ENCODE assay signal across 8 mouse cellular contexts in genomic region chr3:58576137-58577066, GRCm38 (mm10). TPM values are rescaled to one million over a fixed set of nuclear protein-coding genes. Genes with fewer than 3 reads are reported as not detected.
DNase-seq lines count a peak whose midpoint lies in the region; ATAC-seq and TF ChIP-seq lines count a peak whose summit lies in the region.

TSS of gene Selenot (plus strand) at chr3:58576636.

- peak within 1 kb of the TSS; percentile 92 for H3K4me3 ChIP-seq in bone marrow macrophage, adult 2 months (ENCODE audit: insufficient read depth, low read length)
- peak within 1 kb of the TSS; percentile 95 for H3K4me3 ChIP-seq in embryonic fibroblast, embryonic 13.5 days (ENCODE audit: insufficient read depth, low read length)
- H3K4me3 ChIP-seq in heart, embryonic 10.5 days: peak within 1 kb of the TSS; percentile 88
- peak within 1 kb of the TSS; percentile 92 for H3K4me3 ChIP-seq in kidney, embryonic 15.5 days (replicated peaks)

- no peaks in the 10 kb centered on the region for H3K9me3 ChIP-seq in heart, embryonic 10.5 days
- H3K9me3 ChIP-seq in kidney, embryonic 15.5 days (replicated peaks): no peaks in the 10 kb centered on the region

- 2% methylated on average over 59 of the region's 59 CpGs for WGBS in heart, embryonic 10.5 days
- 2% methylated on average over 55 of the region's 59 CpGs for WGBS in kidney, embryonic 15.5 days

- peak; percentile 96 for TF ChIP-seq POLR2A in bone marrow macrophage, adult 2 months (IDR thresholded peaks at IDR 0.05; ENCODE audit: borderline replicate concordance, low read depth, low read length)
- peak; percentile 99 for TF ChIP-seq POLR2A in embryonic fibroblast, embryonic 13.5 days (IDR thresholded peaks at IDR 0.05; ENCODE audit: low read depth, low read length)

- H3K4me1 ChIP-seq in bone marrow macrophage, adult 2 months (ENCODE audit: control insufficient read depth, insufficient read depth, low read length): peaks cover 4% of the 10 kb centered on the region
- H3K4me1 ChIP-seq in embryonic fibroblast, embryonic 13.5 days (ENCODE audit: control insufficient read depth, insufficient read depth, low read length): peaks cover 4% of the 10 kb centered on the region; the same call in 1 of the 2 replicates
- no peaks in the 10 kb centered on the region for H3K4me1 ChIP-seq in heart, embryonic 10.5 days
- 0 out of 2 replicates have a peak, but pooled peaks cover 7% of the 10 kb centered on the region for H3K4me1 ChIP-seq in kidney, embryonic 15.5 days

- peak within 1 kb of the TSS; percentile 91 for H3K27ac ChIP-seq in bone marrow macrophage, adult 2 months (ENCODE audit: insufficient read depth, low read depth, low read length)
- H3K27ac ChIP-seq in embryonic fibroblast, embryonic 13.5 days (ENCODE audit: insufficient read depth, low read length): peak within 1 kb of the TSS; percentile 79
- peak within 1 kb of the TSS; percentile 98 for H3K27ac ChIP-seq in heart, embryonic 10.5 days
- H3K27ac ChIP-seq in kidney, embryonic 15.5 days: peak within 1 kb of the TSS; percentile 100

- H3K27me3 ChIP-seq in heart, embryonic 10.5 days (ENCODE audit: insufficient read depth, poor library complexity, severe bottlenecking): no peaks in the 10 kb centered on the region
- H3K27me3 ChIP-seq in kidney, embryonic 15.5 days: no peaks in the 10 kb centered on the region

- TF ChIP-seq CTCF in bone marrow macrophage, adult 2 months (IDR thresholded peaks at IDR 0.05; ENCODE audit: low read depth, low read length): no peak
- no peak for TF ChIP-seq CTCF in embryonic fibroblast, embryonic 13.5 days (IDR thresholded peaks at IDR 0.05; ENCODE audit: borderline replicate concordance, insufficient read depth, low read length)

- peak; percentile 97 for ATAC-seq in kidney, embryonic 15.5 days (replicated peaks; ENCODE audit: low FRiP score)
- peak; percentile 90 for ATAC-seq in monocyte, adult 5-6 weeks (replicated peaks; ENCODE audit: insufficient number of reproducible peaks, low FRiP score, low TSS enrichment, poor library complexity, severe bottlenecking)

- peaks cover 17% of the 10 kb centered on the region for H3K36me3 ChIP-seq in heart, embryonic 10.5 days
- H3K36me3 ChIP-seq in kidney, embryonic 15.5 days: peaks cover 19% of the 10 kb centered on the region

- peak; percentile 97 for DNase-seq in A20 (ENCODE audit: low read depth, low spot score)
- DNase-seq in heart, embryonic 10.5 days (ENCODE audit: low spot score): peak; percentile 96
- DNase-seq in liver: peak; percentile 97
- DNase-seq in spleen, postnatal 4 days (ENCODE audit: low spot score in 2 of 2): peak; percentile 96 to 99

- peak within 1 kb of the TSS; percentile 56 for H3K4me2 ChIP-seq in kidney, embryonic 15.5 days

- H3K9ac ChIP-seq in kidney, embryonic 15.5 days: peak within 1 kb of the TSS; percentile 97

RNA-seq across cellular contexts. Expression of gene Selenot, which starts in this region (rescaled TPM):
- 110 and 114 TPM in 2 replicates for polyA plus RNA-seq in bone marrow macrophage, adult 2 months (2012; ENCODE audit: insufficient read depth, insufficient read length, missing spikeins)
- 126 and 130 TPM in 2 replicates for polyA plus RNA-seq in embryonic fibroblast, embryonic 13.5 days (2011; ENCODE audit: insufficient read length, low read depth, missing spikeins)
- polyA plus RNA-seq in heart, embryonic 10.5 days (2016; fragmentation: Nextera tagmentation; extraction: Ambion mirVana): 15.5 and 17.1 TPM in 2 replicates
- polyA plus RNA-seq in kidney, embryonic 15.5 days (2015; fragmentation: Nextera tagmentation; extraction: Ambion mirVana): 23.9 and 26.4 TPM in 2 replicates
- total RNA-seq in monocyte, adult 5-6 weeks (2017): 192 to 279 TPM (median 244 TPM) in 3 replicates

Comparison
In these comparisons a context has a peak if more than half of its experiments do, and no peak if none do; other contexts are left out.
1. Peak in every context shown above with its lines: DNase-seq, ATAC-seq, H3K4me3 ChIP-seq and H3K27ac ChIP-seq.